Mouse (Mus musculus) MEL (cell line): ENCODE measurements around the gene Clk3.

Source experiments
- CTCF ChIP-seq, 3 experiments: IDR thresholded peaks in 2 of 3; conservative IDR thresholded peaks in 1 of 3; 2 replicates each; pipeline ENCODE4 v1.5.1; 2011 to 2012; ENCODE audit warnings: low read length in 3 of 3, low read depth in 2 of 3, mild to moderate bottlenecking in 2 of 3, improper control_type of control experiment in 1 of 3, inconsistent platforms in 1 of 3, mixed read lengths in 1 of 3, moderate library complexity in 1 of 3; ENCODE audit not compliant: control insufficient read depth in 1 of 3, insufficient read depth in 1 of 3, poor library complexity in 1 of 3, severe bottlenecking in 1 of 3
- E2F4 ChIP-seq: IDR thresholded peaks from 2 replicates; pipeline ENCODE4 v1.6.1; 2011; ENCODE audit warnings: low read depth, low read length, improper control_type of control experiment, borderline replicate concordance
- EP300 ChIP-seq, 2 experiments: IDR thresholded peaks; 2 replicates each; pipeline ENCODE4 v1.6.1; 2011; ENCODE audit warnings: improper control_type of control experiment in 2 of 2, low read length in 2 of 2, low read depth in 1 of 2, mild to moderate bottlenecking in 1 of 2
- ETS1 ChIP-seq: IDR thresholded peaks from 2 replicates; pipeline ENCODE4 v1.6.1; 2012; ENCODE audit warnings: low read depth, mild to moderate bottlenecking, inconsistent platforms, low read length, improper control_type of control experiment, moderate library complexity
- GABPA ChIP-seq: IDR thresholded peaks from 2 replicates; pipeline ENCODE4 v1.6.1; 2012; ENCODE audit warnings: low read depth, mild to moderate bottlenecking, inconsistent platforms, low read length, improper control_type of control experiment, moderate library complexity
- GATA1 ChIP-seq: IDR thresholded peaks from 2 replicates; pipeline ENCODE4 v1.6.1; 2011; ENCODE audit warnings: low read depth, low read length, improper control_type of control experiment
- HCFC1 ChIP-seq: IDR thresholded peaks from 2 replicates; pipeline ENCODE4 v1.6.1; 2012; ENCODE audit warnings: low read depth, mild to moderate bottlenecking, inconsistent platforms, low read length, improper control_type of control experiment, moderate library complexity
- MAFK ChIP-seq: IDR thresholded peaks from 2 replicates; pipeline ENCODE4 v1.6.1; 2011; ENCODE audit warnings: low read depth, mild to moderate bottlenecking, low read length, improper control_type of control experiment, borderline replicate concordance
- MAX ChIP-seq: IDR thresholded peaks from 2 replicates; pipeline ENCODE4 v1.6.1; 2011; ENCODE audit warnings: low read length, improper control_type of control experiment
- MYC ChIP-seq: IDR thresholded peaks from 2 replicates; pipeline ENCODE4 v1.6.1; 2011; ENCODE audit warnings: low read depth, mild to moderate bottlenecking, low read length, improper control_type of control experiment, moderate library complexity
- POLR2A ChIP-seq, 2 experiments: IDR thresholded peaks; 2 replicates each; pipeline ENCODE4 v1.6.1; 2011 to 2012; ENCODE audit warnings: low read length in 2 of 2, mild to moderate bottlenecking in 2 of 2, control low read depth in 1 of 2, improper control_type of control experiment in 1 of 2, low read depth in 1 of 2, moderate library complexity in 1 of 2; ENCODE audit not compliant: control insufficient read depth in 1 of 2, insufficient read depth in 1 of 2, poor library complexity in 1 of 2
- RAD21 ChIP-seq: IDR thresholded peaks from 2 replicates; pipeline ENCODE4 v1.6.1; 2011; ENCODE audit warnings: mild to moderate bottlenecking, low read depth, low read length, improper control_type of control experiment
- SMC3 ChIP-seq: IDR thresholded peaks from 2 replicates; pipeline ENCODE4 v1.6.1; 2011; ENCODE audit warnings: low read depth, low read length, improper control_type of control experiment
- USF1 ChIP-seq: IDR thresholded peaks from 2 replicates; pipeline ENCODE4 v1.6.1; 2014; ENCODE audit warnings: low read depth, mild to moderate bottlenecking, inconsistent platforms, low read length, improper control_type of control experiment, moderate library complexity

- TF ChIP-seq CTCF (IDR thresholded peaks at IDR 0.05 in 2 of 3, conservative IDR thresholded peaks at IDR 0.05 in 1 of 3; ENCODE audit: control insufficient read depth in 1 of 3, insufficient read depth in 1 of 3, low read depth in 2 of 3, low read length in 3 of 3, poor library complexity in 1 of 3, severe bottlenecking in 1 of 3): no peak
- no peak for TF ChIP-seq MAFK
- TF ChIP-seq POLR2A (IDR thresholded peaks at IDR 0.05; ENCODE audit: control insufficient read depth in 1 of 2, insufficient read depth in 1 of 2, low read depth in 1 of 2, low read length in 2 of 2, poor library complexity in 1 of 2): no peak
- no peak for TF ChIP-seq GATA1
- no peak for TF ChIP-seq MYC
- no peak for TF ChIP-seq ETS1
- TF ChIP-seq GABPA: no peak
- no peak for TF ChIP-seq RAD21
- no peak for TF ChIP-seq E2F4
- TF ChIP-seq MAX: no peak
- TF ChIP-seq SMC3: no peak
- no peak for TF ChIP-seq EP300 (IDR thresholded peaks at IDR 0.05; ENCODE audit: low read depth in 1 of 2, low read length in 2 of 2)
- TF ChIP-seq USF1: no peak
- no peak for TF ChIP-seq HCFC1
These were observed 7.1 kb downstream of the Clk3 start for GRCm38 (mm10) chr9:57758528-57758927.
